Mouse (Mus musculus): ENCODE measurements at regions not wholly inside any gene's neighbourhood (a gene's known extent, or its start where the extent isn't known, plus 50 kb on each side); places are given as distances from the start of the nearest gene placed in this dataset.

DNA sequence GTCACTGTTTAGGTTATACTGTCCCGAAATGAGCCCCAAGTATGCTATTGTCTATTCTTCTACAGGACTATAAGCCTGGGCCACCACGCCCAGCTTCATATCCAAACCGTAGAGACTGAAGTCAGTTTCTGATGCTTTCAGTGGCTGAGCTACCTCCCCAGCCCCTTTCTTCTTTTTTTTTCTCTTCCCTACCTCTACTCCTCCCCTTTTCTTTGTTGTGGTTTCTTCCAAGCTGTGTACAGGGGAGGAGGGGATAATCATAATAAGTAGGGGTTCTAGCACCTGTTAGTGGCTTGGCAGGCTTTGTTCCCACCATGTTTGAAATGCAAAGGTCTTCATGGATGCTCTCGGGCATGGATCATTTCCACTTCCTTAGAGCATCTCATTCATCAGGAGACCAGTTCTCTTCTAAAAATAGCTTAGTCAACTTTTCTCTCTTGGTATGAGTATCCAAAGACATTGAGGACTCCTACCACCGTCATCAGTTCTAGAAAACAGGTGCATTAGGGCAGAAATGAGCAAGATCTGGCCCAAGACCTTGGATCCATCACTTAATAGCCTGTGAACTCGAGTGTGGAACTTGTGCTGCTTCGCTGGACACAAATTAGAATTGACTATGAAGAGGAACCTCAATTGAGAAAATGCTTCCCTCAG lies 1383.5 kb downstream of the Gsdmc2 start:
- no peak for DNase-seq

DNA sequence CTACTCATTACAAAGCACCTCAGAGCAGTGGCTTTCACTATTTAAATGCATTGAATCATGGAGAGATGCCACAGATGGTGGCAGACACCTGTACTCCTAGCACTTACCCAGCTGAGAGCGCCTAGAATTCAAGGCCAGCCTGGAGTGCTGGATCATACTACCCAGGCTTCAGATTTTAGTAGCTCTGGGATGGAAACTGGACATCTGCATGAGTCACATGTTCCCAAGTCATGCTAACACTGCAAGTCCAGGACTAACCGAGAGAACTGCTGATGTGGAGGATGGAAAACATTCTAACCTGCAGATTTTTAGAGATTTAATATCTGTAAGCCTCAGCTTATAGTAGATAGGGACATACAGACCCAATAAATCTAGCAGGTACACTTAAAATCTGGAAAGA lies 1384.3 kb downstream of the Gsdmc2 start:
- no peak for DNase-seq

DNA sequence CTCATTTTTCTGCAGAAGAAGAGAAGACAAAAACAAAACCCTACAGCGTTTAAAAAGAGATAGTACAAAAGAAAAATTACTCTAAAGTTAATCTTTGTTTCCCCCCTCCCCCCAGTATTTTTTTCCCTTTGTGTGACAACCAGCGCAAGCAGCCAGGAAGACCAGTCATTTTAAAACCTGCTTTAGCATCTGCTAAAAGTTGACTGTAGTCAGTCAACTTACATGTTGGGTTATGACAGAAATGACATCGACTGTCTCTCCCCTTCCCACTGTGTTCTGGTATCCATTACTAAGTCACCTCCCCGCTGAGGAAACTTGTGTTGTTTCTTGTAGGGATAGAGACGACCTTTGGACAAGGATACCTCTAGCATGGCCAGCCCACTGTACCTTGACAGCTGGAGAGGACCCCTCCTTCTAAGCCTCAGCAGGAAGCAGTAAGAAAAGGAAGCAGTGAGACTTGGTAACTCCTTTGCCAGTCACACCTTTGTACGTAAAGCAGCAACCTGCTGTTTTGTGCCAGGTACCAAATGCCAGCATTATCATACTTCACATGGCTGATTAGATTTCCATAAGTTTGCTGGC lies 1384.9 kb downstream of the Gsdmc2 start:
- DNase-seq, result peak; percentile 7 to 10

DNA sequence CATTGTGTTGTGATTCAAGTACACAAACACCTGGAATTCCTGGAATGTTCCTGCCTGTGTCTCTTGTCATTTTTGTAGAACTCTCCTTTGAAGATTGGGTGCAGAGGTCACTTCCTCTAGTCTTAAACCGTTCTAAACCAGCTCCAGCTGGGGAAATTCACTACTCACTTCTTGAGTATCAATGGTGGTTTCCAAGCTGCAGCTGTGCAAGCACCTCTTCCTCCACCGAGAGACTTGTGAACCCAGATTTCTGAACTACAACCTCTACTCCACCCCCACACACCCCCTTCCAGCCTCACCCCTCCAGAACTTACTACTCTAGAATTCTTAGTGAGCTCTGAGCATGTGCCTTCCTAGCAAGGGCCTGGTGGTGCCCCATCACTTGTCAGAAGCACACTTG lies 1387.0 kb downstream of the Gsdmc2 start:
- peak in 1 of 2 experiments; percentile 5 for DNase-seq

DNA sequence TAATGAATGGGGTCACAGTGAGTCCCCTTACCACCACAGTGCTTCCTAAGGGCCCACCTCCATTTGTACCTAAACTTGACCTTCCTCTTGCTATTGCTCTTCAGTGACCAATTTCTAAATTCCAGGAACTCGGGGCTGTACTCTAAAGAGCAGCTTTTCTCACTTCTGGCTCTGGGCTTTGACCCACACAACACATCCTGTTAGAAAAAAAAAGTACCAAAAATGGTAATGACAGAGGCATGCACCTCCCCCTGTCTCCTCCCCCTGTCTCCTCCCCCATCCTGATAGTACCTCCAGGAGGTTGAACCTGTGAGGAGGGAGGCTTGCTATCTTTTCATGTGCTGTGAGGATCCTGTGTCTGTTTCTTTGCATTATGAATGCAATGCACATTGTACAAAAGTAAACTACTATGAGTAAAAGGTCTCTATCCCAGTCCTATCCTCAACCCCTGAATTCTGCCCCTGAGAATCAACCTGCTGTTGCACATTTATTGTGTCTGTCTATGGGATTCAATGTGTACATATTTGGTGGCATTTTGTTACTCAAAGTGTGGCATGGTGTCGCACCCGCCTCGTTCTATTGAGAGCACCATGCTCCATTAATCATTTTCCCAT lies 1387.8 kb downstream of the Gsdmc2 start:
- no peak for DNase-seq

DNA sequence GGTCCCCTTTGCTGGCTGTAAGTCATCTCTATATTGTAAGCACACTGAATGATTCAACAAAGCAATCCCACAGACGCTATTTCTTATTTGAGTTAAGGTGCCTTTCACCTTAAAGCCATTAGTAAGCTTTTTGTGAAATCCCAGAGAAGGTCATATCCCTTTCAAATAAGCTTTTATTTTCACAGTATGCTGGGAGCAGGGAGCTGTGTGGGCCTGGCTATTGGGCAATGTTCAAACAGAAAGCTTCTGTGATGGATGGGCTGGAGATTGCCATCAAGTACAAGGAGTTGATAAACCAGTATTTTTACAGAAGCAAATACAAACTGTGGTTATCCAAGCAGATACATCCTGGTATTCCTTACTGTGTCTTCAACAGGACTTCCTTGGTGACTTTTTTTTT lies 1389.0 kb downstream of the Gsdmc2 start:
- no peak for DNase-seq

DNA sequence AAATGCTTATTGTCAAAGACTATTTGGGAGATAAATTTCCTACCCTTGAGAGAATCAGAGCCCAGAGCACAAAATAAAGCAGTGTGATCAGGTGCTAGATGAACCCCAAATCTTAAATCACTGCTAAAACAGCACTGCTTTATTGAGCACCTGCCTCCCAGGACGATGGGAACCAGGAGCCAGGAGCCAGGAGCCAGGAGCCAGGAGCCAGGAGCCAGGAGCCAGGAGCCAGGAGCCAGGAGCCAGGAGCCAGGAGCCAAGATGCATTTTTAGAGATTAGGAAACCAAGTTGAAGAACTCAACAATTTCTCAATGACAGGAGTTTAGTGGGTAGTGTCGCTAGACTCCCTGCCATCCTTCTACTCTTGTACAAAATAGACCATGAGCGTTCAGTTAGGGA lies 1396.9 kb downstream of the Gsdmc2 start:
- DNase-seq, result no peak

DNA sequence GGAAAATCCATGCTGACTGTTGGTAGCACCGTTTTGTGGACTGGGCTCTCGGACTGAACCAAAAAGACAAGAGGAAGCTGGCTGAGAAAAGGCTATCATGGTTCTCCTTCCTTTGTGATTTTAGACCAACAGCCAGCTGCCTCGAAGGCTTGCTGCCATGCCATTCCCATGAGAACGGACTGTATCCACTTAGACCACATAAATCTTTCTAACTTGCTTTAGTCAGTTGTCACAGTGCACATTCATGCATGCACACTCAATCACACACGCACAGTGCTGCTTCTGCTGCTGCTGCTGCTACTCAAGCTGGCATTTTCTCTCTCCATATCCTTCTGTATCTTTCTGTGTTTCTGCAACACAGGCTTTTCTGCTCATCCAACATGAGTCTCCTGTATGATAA lies 1405.8 kb downstream of the Gsdmc2 start:
- DNase-seq, result no peak

DNA sequence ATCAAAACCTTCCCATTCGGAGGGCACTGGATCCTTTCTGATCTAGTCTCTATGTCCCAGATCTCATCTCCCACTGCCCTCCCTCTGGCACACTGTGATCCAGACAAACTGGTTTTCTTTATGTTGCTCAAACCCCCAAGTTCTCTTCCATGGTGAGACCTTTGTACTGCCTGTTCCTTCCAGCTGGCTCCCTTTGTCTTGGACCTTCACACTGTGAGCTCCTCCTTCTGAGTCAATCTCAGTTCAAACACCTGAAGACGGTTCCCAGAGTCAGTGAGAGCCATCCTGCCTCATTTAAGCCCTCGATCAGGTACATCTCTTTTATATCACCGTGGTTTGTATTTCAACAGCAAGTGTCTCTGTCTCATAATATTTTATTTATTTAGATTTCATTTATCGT lies 1408.3 kb downstream of the Gsdmc2 start:
- no peak for DNase-seq

DNA sequence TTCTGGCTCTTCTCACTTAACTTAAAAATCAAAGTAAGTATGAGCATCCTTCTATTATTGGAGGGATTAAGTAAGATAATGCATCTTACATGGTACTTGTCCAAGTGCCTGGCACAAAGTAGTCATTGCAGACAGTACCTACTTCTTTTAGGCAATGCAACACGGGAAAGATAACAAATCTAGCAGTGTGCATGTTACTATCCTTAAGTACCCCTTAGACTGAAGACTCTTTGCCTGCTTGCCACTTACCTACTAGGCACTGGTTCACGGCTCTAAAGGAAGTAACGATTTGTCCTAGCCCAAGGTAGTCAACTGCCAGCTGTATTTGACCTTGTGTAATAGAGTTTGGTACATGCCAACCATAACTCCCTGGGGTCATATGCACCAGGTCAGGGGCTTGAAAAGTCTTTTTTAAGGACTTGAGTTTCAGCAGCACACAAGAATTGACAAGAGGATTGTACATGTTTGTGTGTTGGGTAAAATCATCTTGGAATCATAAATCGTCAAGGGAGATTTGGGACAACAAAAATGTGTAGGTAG lies 1409.8 kb downstream of the Gsdmc2 start:
- DNase-seq, result no peak

DNA sequence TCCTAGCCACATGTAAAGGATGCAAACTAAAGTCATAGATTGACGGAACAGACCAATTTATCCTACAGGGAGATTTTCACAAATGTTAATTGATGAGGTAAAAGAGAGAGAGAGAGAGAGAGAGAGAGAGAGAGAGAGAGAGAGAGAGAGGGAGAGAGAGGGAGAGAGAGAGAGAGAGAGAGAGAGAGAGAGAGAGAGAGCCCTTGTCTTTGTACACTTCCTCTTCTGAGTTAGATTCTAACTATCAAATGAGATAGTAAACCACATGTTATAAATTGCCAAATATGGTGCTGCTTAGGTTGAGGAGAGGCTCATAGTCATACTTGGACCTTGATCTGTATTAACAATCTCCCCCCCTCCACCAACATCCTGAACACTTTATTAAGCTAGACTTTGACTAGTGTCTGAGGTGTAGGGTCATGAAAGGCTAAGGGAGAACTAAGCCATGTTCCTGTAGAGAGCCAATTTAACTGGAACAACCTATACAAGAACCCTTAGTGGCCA lies 1412.2 kb downstream of the Gsdmc2 start:
- DNase-seq, result no peak

DNA sequence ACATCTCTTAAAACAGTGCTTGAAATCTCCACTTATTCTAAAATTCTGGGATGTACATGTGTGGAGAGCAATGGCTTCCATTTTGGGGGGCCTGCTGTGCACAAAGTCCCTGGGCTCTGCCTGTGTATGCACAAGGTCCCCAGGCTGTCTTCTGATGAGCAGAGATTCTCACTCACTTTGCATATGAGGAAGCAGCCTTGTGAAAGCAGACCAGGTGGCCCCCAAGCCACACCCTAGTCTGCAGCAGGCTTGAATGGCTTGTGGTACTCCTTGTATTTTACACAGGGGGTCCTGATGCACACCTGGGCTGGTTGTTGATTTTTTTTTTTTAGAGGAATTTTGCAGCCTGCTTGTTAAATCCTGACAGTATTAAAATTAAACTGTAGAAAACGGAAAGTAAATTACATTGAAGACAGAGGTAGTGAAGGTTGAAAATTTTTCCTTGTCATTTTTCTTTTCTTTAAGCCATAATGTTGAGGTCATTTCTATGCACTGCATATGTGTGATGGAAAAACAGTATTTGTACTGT lies 1413.8 kb downstream of the Gsdmc2 start:
- DNase-seq, result no peak

DNA sequence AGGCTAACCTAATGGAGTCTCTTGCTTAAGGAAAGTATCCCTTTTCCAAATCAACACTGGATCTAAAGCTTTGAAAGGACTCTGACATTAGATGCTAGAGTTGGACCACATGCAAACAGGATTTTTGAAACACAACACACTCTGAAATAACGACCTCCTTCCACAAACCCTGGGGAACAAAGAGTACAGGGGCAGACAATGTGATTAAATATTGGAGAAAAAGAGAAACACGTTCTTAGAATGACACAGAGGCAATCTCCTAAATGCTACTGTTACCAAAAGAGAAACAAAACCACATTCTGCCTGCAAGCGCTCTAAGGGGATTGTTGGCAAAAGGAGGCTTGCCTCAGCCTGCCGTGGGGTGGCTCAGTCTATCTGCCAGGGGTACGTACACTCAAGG lies 1422.0 kb downstream of the Gsdmc2 start:
- no peak for DNase-seq

DNA sequence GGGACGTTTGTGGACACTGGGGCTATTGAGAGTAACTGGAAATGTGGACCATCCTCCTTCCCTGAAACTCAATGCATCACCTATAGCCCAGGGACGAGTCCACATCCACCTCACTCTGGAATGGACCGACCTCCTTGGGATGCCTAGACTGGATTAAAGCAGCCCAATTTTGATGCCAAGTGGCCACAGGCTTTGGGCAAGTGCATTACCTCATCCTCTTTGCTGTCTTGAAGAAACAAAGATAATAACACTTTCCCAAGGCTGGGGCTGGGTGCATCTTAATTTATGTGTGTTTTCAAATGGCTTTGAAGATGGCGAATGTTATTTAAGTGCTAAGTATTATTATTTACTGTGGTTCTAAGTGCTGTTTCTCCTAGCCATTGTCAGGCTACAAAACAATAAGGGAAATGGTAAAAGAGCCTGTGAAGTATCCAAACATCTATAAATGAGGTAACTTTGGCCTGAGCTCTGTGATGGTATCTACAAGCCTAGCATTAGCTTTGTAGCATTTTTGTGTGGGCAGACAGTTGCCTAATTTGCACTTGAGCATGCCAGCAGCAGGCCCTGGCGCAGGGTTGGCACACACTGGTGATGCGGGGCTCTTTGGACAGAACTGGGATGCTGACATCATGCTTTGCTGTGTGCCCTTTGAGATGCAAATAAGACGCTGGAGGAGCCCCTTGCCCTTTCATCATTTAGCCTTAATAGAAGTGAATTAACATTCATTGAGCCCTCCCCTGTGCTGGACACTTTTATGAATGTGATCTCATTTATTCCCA lies 1423.7 kb downstream of the Gsdmc2 start:
- no peak for DNase-seq

DNA sequence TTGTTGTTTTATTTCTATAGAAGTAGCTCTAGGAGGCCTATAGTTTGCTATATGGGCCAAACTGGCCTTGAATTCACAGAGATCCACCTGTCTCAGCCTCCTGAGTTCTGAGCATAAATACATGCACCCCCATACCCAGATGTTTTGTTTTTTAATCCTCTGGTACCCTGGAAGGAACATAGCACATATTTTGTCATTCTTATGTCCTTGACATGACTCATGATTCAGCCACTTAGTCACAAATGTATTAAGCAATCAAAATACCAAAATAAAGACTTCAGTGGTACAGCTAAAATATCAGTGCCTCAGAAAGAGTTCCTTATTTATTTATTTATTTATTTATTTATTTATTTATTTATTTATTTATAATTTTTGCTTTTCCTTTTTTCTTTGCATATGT lies 1428.3 kb downstream of the Gsdmc2 start:
- no peak for DNase-seq

DNA sequence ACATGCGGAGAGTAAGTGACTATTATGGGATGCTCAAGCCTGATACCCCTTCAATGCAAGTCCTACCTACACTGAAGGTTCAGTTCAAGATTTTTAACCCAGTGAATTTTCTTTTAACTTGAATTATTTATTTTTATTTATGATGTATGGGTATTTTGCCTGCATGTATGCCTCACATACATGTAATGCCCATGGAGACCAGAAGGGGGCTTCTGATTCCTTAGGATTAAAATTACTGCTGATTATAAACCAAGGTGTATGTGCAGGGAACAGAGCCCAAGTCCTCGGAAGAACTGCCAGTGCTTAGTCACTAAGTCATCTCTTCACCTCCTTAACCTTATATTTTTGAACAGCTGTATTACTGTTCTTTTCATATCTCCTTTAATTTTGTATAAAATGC lies 1431.3 kb downstream of the Gsdmc2 start:
- no peak for DNase-seq

DNA sequence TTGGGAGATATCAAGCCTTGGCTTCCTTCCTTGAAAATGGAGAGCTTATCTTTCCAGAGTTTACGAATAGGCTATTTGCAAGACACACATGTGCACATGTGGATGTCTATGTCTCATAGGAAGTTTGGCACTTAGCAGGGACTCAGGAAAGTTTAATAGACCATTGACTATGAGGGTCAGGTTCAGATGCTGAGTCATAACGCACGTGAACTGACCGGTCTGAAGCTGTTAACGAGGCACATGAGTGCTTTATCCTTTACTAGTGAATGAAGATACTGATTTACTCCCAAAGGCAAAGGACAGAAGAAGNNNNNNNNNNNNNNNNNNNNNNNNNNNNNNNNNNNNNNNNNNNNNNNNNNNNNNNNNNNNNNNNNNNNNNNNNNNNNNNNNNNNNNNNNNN lies 1442.8 kb downstream of the Gsdmc2 start:
- peak; percentile 37 to 57 for DNase-seq

DNA sequence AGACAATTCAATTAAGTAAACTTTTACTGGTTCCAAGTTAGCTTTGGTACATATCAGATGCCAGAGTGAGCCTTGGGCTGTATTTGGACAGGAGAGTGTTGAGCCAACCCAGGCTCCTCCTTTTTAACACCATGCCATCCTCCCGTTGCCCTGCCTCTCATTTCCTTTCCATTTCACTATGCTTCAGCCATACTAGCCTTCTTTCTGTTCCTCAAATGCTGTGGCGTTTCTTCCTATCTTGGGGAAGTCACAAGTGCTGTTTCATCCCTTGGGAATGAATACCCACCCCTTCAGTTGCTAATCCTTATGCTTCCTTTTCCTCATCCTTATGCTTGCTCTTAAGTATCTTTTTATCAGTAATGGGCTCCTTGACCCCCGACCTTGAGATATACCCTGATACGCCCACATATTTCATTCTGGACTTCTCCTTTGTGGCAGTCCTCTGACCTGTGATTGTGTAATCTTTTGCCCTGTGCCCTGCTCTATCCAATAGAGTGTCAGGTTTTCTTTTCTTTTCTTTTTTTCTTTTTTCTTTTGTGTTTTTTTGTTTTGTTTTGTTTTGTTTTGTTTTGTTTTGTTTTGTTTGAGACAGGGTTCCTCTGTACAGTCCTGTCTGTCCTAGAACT lies 1443.9 kb downstream of the Gsdmc2 start:
- no peak for DNase-seq

DNA sequence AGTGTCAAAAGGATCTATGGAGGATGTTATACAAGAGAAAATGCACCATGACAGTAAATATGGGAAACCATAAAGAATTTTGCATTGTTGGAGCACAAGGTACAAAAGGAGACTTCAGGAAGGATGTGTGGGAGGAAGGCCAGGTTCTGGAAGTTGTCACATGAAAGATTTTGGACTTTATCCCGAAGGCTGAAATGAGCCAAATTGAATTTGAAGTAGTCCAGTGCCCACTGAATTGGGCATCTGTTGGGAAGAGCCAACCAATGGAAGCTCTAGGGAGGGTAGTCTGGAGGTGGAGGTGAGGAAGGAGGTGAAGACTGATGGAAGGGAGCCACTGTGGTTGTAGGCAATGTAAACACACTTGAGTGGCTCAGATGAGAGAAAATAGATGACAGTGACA lies 1445.6 kb downstream of the Gsdmc2 start:
- peak; percentile 5 to 12 for DNase-seq

DNA sequence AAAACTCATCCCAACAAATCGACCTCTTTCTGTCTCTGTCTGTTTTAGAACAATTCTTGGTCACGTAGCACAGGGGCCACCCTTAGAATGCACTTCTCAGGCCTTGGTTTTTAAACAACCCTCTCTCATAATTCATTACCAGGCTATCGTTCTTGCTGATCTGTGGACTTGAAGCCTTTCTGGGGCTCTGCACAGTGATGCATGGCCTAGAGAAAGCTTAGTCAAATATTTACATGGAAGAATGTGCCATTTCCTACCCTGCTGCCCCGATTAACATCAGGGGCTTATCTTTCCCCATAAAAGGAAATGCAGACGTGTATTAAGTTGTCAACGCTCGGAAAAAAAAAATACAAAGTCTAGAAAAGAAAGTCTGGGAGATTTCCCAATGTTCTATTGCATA lies 1448.0 kb downstream of the Gsdmc2 start:
- peak; percentile 31 to 77 for DNase-seq

DNA sequence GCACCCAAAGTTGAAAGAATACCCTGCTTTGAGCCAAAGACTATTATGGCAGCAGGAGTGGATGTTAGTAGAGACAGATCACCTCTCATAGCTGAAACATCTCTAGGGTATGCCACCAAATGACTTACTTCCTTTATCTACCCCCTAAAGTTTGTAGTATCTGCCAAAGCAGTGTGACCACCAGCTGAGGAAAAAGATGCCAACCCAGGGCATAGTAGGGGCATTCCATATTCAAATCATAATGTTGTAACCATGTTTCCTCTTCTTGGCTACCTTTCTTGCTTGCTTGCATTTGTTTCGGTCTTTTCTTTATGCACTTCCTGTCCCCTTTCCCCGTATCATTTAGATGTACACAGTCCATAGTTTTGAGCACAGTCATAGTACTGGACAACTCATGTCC lies 1449.6 kb downstream of the Gsdmc2 start:
- DNase-seq, result no peak

DNA sequence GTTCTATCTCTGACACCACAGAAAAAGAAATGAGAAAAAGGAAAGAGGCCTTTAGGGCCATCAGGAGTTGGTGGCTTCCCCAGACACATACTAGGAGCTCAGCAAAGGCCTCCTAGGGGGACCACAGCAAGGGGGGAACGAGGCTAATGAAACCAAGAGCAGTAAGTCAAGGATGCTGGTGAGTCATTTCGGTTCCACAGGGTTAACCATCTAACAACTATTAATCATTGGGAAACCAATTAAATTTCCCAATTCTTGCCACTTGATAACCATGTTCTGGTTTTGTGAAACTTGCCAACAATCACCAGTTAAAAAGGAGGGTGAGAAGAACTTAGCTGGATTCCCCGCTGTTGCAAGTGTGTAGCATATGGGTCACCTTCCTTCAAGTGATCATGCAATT lies 1451.6 kb downstream of the Gsdmc2 start:
- no peak for DNase-seq

DNA sequence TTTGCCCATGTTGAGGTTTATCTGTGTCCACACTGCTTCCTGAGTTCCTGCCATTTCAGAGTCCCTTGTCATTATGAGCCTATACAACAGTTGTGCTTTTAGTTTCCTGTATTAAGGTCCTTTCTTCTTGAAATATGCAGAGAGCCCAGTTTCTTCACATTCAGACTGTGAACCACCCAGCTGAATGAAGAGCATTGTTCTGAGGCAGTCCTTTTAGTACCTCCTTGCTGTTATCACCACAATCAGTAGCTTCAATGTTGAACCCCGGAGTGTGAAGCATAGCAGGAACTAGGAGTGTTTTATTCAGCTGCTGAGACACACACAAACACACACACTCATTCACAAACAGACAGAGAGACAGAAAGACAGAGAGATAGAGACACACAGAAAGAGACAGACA lies 1452.1 kb downstream of the Gsdmc2 start:
- no peak for DNase-seq
